Mouse (Mus musculus): ENCODE measurements around the gene Kit.

DNA sequence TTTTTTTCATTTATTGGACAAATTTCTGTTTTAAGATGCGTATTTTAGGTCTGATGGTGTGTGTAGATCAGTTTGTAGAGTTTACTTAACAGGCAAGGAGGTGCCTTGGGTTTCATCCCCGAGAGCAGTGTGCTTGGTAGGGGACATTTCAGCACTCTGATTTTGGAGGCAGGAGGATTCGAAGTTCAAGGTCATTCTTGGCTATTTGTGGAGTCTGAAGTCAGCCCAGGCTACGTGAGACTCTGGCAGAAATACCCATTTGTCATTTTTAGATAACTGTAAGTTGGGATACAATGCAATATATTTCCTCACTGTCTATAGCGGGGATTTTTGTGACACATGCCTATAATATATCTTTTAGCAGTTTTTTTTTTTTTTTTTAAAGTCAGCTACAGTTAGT lies 57.5 kb downstream of the Kit start:
- no peak for TF ChIP-seq CTCF (IDR thresholded peaks at IDR 0.05; ENCODE audit: borderline replicate concordance, insufficient read depth, low read depth, low read length)
- TF ChIP-seq POLR2A (IDR thresholded peaks at IDR 0.05; ENCODE audit: borderline replicate concordance, insufficient read depth, low read length): no peak

Measured in cerebellum, adult 2 months (tissue).